Mouse (Mus musculus) CH12F3 (cell line): ENCODE data around the gene Cand2.
"Not testable (repeated sequence)": the region's sequence is repeated elsewhere in the genome, so short reads cannot be mapped to it uniquely, and the experiment has no call there.

ENCODE experiments used
- in situ Hi-C: fragments of 300-500 bp; cut with MboI; formaldehyde crosslinking; loops from 2 replicates; pipeline ENCODE4 v1.14.3; 2020; ENCODE audit warnings: low sequenced_read_pairs

The Cand2 gene

DNA sequence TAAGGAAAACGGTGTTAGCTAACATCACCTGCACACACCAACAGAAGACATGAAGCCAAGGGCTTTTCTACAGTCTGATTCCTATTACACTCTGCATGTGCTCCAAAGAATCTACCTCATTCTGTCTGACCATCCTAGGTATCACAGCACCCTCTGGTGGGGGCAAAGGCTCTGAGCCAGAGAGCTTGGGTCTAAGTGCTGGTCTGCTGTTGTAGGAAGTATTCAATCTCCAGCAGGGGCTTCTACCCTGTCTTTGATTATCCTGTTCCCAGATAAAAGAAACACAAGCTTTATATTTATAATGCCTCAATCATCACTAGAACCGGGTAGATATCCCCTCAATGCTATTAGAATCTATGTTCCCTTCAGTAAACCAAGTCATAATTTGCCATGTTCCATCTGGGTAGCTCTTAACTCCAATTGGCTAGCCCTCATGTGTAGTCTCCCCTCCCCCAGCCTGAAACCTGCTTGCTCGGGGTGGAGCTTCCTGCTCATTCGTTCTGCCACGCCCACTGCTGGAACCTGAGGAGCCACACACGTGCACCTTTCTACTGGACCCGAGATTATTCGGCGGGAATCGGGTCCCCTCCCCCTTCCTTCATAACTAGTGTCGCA, 49.6 kb downstream of the Cand2 start:
- in situ Hi-C loops = not testable (repeated sequence)

DNA sequence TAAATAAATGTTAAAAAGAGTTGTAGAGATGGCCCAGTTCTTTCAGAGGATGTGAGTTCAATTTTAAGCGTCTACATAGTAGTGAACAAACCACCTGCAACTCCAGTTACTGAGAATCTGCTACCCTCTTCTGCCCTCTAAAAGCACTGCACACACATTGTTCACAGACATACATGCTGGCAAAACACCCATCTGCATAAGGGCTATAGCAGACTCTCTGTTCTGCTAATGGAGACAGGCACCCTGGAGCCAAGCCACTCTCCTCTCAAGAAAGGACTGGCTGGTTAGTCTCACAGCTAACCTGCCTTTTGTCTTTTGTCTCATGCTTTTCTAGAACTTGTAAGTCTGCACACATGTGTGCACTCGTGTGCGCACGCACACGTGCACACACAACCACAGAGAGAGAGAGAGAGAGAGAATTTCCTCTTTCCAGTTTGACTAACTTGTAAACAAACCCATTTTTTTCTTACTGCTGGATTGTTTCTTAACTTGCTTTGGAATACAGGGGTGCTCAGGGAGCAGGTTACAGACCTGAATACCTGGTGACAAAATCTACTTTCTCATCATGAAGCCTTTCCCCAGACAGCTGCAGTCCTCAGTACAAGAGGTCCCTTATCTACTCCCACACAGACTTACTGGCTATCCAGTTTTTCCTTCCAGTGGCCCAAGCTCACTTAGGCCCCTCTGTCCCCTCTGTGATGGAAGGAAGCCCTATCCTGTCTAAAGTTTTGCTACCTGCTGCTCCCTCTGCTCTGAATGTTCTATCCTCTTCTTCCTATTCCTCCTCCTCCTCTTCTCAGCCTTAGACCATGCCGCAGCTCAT, 56.7 kb downstream of the Cand2 start:
- in situ Hi-C loops = no loop called here

- in situ Hi-C loops = no loop called here
Measured at GRCm38 (mm10) chr6:115832152-115832850, 58.0 kb downstream of the Cand2 start.

DNA sequence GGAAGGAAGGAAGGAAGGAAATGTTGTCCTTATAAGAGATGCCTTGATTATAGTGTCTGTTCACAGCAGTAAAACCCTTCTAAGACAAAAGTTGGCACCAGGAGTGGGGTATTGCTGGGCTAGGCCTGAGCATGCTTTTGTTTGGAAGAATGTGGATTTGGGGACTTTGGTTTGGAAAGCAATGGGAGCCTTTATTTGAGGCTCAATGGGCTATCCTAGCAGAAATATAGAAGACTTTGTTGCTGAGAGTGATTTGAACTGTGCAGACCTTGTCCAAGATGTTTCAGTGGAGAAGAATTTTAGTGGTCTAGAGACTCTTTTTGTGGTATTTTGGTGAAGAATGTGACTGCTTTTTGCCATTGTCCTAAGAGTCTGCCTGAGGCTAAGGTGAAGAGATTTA, 59.5 kb downstream of the Cand2 start:
- in situ Hi-C loops = no loop called here

- in situ Hi-C loops = no loop called here
Measured at GRCm38 (mm10) chr6:115838161-115838597, 63.8 kb downstream of the Cand2 start, which contains the start of gene Efcab12. Gene Efcab12 (minus strand): TSS chr6:115838412.

GRCm38 (mm10) chr6:115838745-115839144, 64.4 kb downstream of the Cand2 start:
- in situ Hi-C loops = no loop called here

GRCm38 (mm10) chr6:115845006-115845405, 70.7 kb downstream of the Cand2 start:
- in situ Hi-C loops = no loop called here

DNA sequence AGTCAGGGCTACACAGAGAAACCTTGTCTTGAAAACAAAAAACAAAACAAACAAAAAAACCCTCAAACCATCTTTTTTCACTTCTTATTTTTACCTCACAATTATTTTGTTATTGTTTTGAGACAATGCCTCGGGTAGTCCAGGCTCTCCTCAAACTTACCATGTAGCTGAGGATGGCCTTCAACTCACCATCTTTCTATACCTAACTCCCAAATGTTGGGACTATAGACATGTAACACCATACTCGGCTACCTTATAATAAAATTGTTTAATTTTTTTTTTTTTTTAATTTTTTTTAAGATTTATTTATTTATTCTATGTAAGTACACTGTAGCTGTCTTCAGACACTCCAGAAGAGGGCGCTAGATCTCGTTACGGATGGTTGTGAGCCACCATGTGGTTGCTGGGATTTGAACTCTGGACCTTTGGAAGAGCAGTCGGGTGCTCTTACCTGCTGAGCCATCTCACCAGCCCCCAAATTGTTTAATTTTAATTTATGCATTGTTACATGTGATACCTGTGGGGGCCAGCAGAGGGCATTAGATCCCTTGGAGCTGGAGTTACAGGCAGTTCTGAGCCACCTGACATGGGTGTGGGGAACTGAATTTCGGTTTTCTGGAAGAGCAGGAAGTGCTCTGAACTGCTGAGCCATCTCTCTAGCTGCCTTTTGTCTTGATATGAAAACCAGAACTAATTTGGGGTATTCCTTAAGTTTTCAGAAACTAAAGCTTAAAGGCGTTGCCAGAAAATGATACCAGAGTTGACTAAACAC, 72.5 kb downstream of the Cand2 start:
- in situ Hi-C loops = no loop called here

DNA sequence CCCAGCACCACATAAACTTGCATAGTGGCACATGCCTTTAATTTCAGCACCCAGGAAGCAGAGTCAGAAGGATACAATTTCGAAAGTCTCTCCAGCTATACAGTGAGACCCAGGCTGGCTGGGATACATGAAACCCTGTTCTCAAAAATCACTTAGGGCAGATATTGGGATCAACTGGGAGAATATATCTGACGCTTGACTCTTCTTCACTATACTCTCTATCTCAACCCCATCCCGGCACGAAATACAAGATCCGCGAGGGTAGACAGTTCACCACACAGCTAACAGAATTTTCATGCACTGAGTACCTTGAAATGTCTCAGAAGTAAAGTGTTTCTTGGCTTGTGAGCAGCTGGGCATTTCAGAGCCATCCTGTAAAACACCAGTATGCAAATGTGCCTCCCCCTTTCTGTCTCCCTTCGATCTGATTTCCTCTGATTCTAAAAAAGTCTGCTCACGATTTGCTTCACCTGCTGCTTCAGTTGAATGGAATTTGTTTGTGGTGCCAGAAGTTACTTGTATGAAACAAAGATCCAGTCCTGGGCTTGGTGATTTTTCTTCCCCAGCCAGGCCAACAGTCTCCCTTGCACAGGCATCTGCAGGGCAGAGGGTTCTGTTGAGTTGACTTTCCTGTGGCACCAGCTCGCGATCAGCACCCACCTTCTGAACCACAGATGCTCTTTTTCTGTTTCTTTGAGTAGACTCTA, 74.4 kb downstream of the Cand2 start:
- in situ Hi-C loops = no loop called here

DNA sequence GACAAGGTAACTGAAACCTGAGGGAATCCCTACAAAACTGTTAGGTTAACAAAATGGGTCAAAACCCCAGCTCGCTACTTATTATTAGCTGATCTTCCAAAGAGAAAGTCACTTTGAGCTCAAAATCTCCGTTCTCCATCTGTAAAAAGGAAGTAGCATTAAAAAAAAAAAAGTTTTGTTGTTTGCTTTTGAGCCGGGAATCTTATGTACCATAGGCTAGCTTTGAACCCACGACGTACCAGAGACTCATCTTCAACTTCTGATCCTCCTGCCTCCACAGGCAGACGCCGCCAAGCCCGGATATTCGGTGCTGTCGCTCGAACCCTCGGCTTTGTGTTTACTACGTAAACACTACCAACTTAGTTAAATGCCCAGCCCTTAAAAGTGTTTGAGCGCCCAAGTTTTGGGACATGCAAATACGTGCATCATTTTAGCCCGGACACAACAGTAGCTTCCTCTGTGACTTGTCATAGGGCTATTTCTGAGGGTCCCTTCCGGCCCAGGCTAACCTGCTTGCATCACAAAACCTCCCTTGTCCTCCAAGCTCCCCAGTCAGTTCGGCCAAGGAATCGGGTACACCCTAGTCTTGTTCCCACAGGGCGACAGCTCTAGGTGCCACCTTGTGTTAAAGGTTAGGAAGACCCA, 78.2 kb downstream of the Cand2 start:
- in situ Hi-C loops = no loop called here

DNA sequence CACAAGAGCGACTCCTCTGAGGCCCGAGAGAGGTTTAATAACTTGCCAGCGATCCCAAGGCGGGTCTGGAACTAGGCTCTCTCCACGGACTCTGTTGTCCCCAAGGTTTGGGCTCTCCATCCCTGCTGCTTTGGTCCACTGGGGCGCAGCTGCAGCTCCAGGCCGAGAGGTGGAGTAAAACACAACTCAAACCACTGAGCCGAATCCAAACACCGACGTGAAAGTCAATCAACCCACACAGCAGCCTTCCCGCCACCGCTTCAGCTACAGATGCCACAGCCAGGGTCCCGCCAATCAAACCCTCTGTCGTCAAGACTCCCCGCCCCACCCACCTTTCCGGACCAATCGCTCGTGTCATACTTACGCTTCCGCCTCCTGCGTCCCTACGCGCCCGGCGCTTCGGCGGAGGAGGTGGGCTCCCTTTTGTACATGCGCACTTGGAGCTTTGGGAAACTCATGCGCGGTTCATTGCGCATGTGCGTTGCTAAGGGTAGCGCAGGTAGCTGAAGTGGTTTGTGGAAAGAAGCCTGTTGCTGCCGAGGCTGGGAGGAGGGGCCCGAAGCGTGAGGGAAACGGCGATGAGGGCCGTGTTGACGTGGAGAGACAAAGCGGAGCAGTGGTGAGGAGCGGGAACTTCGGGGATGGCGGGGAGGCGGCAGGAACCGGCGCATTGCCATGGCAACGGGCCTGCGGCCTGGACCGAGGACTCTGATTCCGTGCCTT, 78.9 kb downstream of the Cand2 start, which contains the start of the genes Mbd4 and Ift122:
Gene Mbd4, minus strand, starts transcription at position 281 of the 723 bp plus-strand sequence.
Gene Ift122, plus strand, starts transcription at position 380 of the 723 bp plus-strand sequence.
- in situ Hi-C loops = no loop called here

DNA sequence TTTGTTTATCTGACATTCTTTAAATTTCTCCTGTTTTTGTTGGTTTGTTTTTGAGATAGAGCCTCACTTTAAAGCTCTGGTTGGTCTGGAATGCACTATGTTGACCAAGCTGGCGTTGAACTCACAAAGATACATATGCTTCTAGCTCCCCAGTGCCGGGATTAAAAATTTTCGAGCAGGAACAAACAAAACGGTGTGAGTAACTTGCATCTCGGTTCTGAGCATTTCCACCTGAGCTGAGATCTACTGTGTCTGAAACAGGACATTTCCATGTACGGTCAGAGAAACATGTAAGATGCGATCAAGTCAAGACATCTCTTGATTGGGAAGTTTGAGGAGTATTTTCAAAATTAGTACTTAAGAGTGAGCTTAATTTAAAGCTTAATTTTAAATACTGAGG, 79.6 kb downstream of the Cand2 start:
- in situ Hi-C loops = no loop called here

GRCm38 (mm10) chr6:115854432-115854831, 80.1 kb downstream of the Cand2 start:
- in situ Hi-C loops = no loop called here
